Mouse (Mus musculus) heart, embryonic 14.5 days (tissue): ENCODE results near the gene Tspan15. TPM values are rescaled to one million over a fixed set of nuclear protein-coding genes. Genes with fewer than 3 reads are reported as not detected.

Experiments used
- ATAC-seq: fragments of 200-750 bp; cut with Nextera tagmentation; 2 replicates; pipeline ENCODE4 v1.8.0; 2017; ENCODE audit warnings: low read depth, moderate TSS enrichment; ENCODE audit not compliant: insufficient number of reproducible peaks, insufficient read depth, low FRiP score
- H3K27ac ChIP-seq, 2 experiments: fragments of 200-500 bp in 1 of 2; fragments of 300-500 bp in 1 of 2; sonication (generic) in 1 of 2; replicated peaks in 1 of 2; 2 replicates each; pipeline ENCODE4 v1.5.1; 2012 to 2014; ENCODE audit warnings: low read depth in 2 of 2, low read length in 2 of 2, control low read depth in 1 of 2, mild to moderate bottlenecking in 1 of 2, mixed read lengths in 1 of 2; ENCODE audit not compliant: control insufficient read depth in 1 of 2, insufficient read depth in 1 of 2
- H3K27me3 ChIP-seq: fragments of 300-500 bp; sonication (generic); 2 replicates; pipeline ENCODE4 v1.6.1; 2014; ENCODE audit warnings: mild to moderate bottlenecking, low read length, control low read depth; ENCODE audit not compliant: control insufficient read depth, insufficient read depth
- H3K36me3 ChIP-seq: fragments of 300-500 bp; sonication (generic); 2 replicates; pipeline ENCODE4 v1.6.1; 2014; ENCODE audit warnings: mild to moderate bottlenecking, control low read depth, low read length, mixed read lengths; ENCODE audit not compliant: control insufficient read depth, insufficient read depth
- H3K4me1 ChIP-seq, 2 experiments: fragments of 200-500 bp in 1 of 2; fragments of 300-500 bp in 1 of 2; sonication (generic) in 1 of 2; 2 replicates each; pipeline ENCODE4 v1.6.1; 2012 to 2014; ENCODE audit warnings: low read length in 2 of 2, control low read depth in 1 of 2, mixed read lengths in 1 of 2; ENCODE audit not compliant: control insufficient read depth in 2 of 2, insufficient read depth in 2 of 2
- H3K4me2 ChIP-seq: fragments of 300-500 bp; sonication (generic); 2 replicates; pipeline ENCODE4 v1.6.1; 2014; ENCODE audit warnings: mild to moderate bottlenecking, low read length
- H3K4me3 ChIP-seq, 2 experiments: fragments of 200-500 bp in 1 of 2; fragments of 300-500 bp in 1 of 2; sonication (generic) in 1 of 2; 2 replicates each; pipeline ENCODE4 v1.5.1; 2012 to 2014; ENCODE audit warnings: low read length in 2 of 2, mild to moderate bottlenecking in 2 of 2, control low read depth in 1 of 2, low read depth in 1 of 2, moderate library complexity in 1 of 2; ENCODE audit not compliant: control insufficient read depth in 1 of 2, insufficient read depth in 1 of 2
- H3K9ac ChIP-seq: fragments of 300-500 bp; sonication (generic); 2 replicates; pipeline ENCODE4 v1.6.1; 2014; ENCODE audit warnings: mild to moderate bottlenecking, low read length
- H3K9me3 ChIP-seq: fragments of 300-500 bp; sonication (generic); 2 replicates; pipeline ENCODE4 v1.6.1; 2016; ENCODE audit warnings: low read length, control low read depth; ENCODE audit not compliant: control insufficient read depth
- WGBS: fragments of 180-500 bp; shearing (Covaris S2); extraction: QIAGEN DNeasy Blood & Tissue Kit; methylation state at CpG from one replicate; pipeline ENCODE4 v1.1.7; 2014; 5-methylcytosine and 5-hydroxymethylcytosine counted together
- polyA plus RNA-seq: library from polyadenylated mRNA; unstranded; fragments of >200 nt; fragmentation: Nextera tagmentation; extraction: Ambion mirVana; gene quantifications from 2 replicates; pipeline ENCODE4 v1.2.1, GENCODE M21; 2014

Tspan15 gene
- polyA plus RNA-seq, 1 experiment from 2014 or later, result 5.1 TPM

- Histone ChIP-seq H3K4me3 (no peak overlapping the region), H3K27ac (no peak overlapping the region), H3K27me3 (no peaks in the 10 kb centered on the region), H3K4me1 (no peaks in the 10 kb centered on the region; a peak in 1 of 4 replicates), H3K9me3 (no peaks in the 10 kb centered on the region), H3K9ac (no peak overlapping the region), H3K4me2 (no peak overlapping the region), H3K36me3 (no peaks in the 10 kb centered on the region)
- WGBS, result 12% methylated on average over 18 of the region's 18 CpGs
- ATAC-seq, result peak; percentile 46
These were observed 30.2 kb upstream of the Tspan15 start for GRCm38 (mm10) chr10:62261115-62261886.

- Histone ChIP-seq H3K27me3 (no peaks in the 10 kb centered on the region), H3K9ac (no peak overlapping the region), H3K4me2 (no peak overlapping the region), H3K9me3 (no peaks in the 10 kb centered on the region), H3K4me1 (no peaks in the 10 kb centered on the region), H3K27ac (no peak overlapping the region), H3K4me3 (no peak overlapping the region), H3K36me3 (no peaks in the 10 kb centered on the region)
- WGBS, result 81% methylated on average over 5 of the region's 5 CpGs
- no peak for ATAC-seq
These were observed 27.2 kb upstream of the Tspan15 start for GRCm38 (mm10) chr10:62258298-62258697.

GRCm38 (mm10) chr10:62252496-62253235 is 21.6 kb upstream of the Tspan15 start:
- H3K4me1 ChIP-seq, result peaks cover 4 to 5% of the 10 kb centered on the region in 2 experiments; a peak in 2 of 4 replicates
- WGBS, result 79% methylated on average over 27 of the region's 27 CpGs
- no peak for ATAC-seq

GRCm38 (mm10) chr10:62252000-62252488 is 21.0 kb upstream of the Tspan15 start, which contains the start of gene Tacr2:
Gene Tacr2, plus strand, starts transcription at chr10:62252438.
- H3K27ac ChIP-seq, result no peak within 1 kb of the TSS
- no peak within 1 kb of the TSS for H3K4me2 ChIP-seq
- H3K9me3 ChIP-seq, result no peaks in the 10 kb centered on the region
- H3K9ac ChIP-seq, result no peak within 1 kb of the TSS
- peaks cover 4 to 5% of the 10 kb centered on the region in 2 experiments; a peak in 2 of 4 replicates for H3K4me1 ChIP-seq
- WGBS, result 52% methylated on average over 12 of the region's 12 CpGs
- no peak within 1 kb of the TSS for H3K4me3 ChIP-seq
- ATAC-seq, result no peak
- H3K36me3 ChIP-seq, result no peaks in the 10 kb centered on the region
- H3K27me3 ChIP-seq, result no peaks in the 10 kb centered on the region

More at GRCm38 (mm10) chr10:62252496-62253235, 21.6 kb upstream of the Tspan15 start:
- H3K27me3 ChIP-seq, result no peaks in the 10 kb centered on the region
- H3K36me3 ChIP-seq, result no peaks in the 10 kb centered on the region
- H3K27ac ChIP-seq, result no peak overlapping the region
- H3K9ac ChIP-seq, result no peak overlapping the region
- no peak overlapping the region for H3K4me2 ChIP-seq
- no peak overlapping the region for H3K4me3 ChIP-seq
- H3K9me3 ChIP-seq, result no peaks in the 10 kb centered on the region

- no peak overlapping the region for H3K4me2 ChIP-seq
- no peak overlapping the region for H3K9ac ChIP-seq
- peaks cover 4 to 5% of the 10 kb centered on the region in 2 experiments; a peak in 2 of 4 replicates for H3K4me1 ChIP-seq
- no peak for ATAC-seq
- no peaks in the 10 kb centered on the region; the same call in 1 of the 2 replicates for H3K27me3 ChIP-seq
- H3K4me3 ChIP-seq, result no peak overlapping the region
- H3K9me3 ChIP-seq, result no peaks in the 10 kb centered on the region
- H3K27ac ChIP-seq, result no peak overlapping the region
- no peaks in the 10 kb centered on the region for H3K36me3 ChIP-seq
- 20% methylated on average over 8 of the region's 8 CpGs for WGBS
These were observed 16.8 kb upstream of the Tspan15 start for GRCm38 (mm10) chr10:62247815-62248214.

- WGBS, result 78% methylated on average over 3 of the region's 3 CpGs
- H3K4me3 ChIP-seq, result no peak overlapping the region
- no peaks in the 10 kb centered on the region; the same call in 1 of the 2 replicates for H3K27me3 ChIP-seq
- H3K4me1 ChIP-seq, result peaks cover 4 to 5% of the 10 kb centered on the region in 2 experiments; a peak in 2 of 4 replicates
- no peaks in the 10 kb centered on the region for H3K36me3 ChIP-seq
- H3K4me2 ChIP-seq, result no peak overlapping the region
- no peaks in the 10 kb centered on the region for H3K9me3 ChIP-seq
- no peak overlapping the region for H3K9ac ChIP-seq
- no peak overlapping the region for H3K27ac ChIP-seq
- ATAC-seq, result no peak
These were observed 16.1 kb upstream of the Tspan15 start for GRCm38 (mm10) chr10:62247156-62247555.

GRCm38 (mm10) chr10:62244067-62244466 is 13.0 kb upstream of the Tspan15 start:
- H3K27me3 ChIP-seq, result no peaks in the 10 kb centered on the region; the same call in 1 of the 2 replicates
- H3K9ac ChIP-seq, result no peak overlapping the region
- H3K4me3 ChIP-seq, result no peak overlapping the region
- no peak for ATAC-seq
- no peak overlapping the region for H3K27ac ChIP-seq
- no peaks in the 10 kb centered on the region for H3K36me3 ChIP-seq
- no peak overlapping the region for H3K4me2 ChIP-seq
- H3K9me3 ChIP-seq, result no peaks in the 10 kb centered on the region
- 86% methylated on average over 9 of the region's 9 CpGs for WGBS
- H3K4me1 ChIP-seq, result peaks cover 4 to 5% of the 10 kb centered on the region in 2 experiments; a peak in 2 of 4 replicates
